Mouse (Mus musculus): Measurements from ENCODE around the gene Snd1. TPM values are rescaled to one million over a fixed set of nuclear protein-coding genes. Genes with fewer than 3 reads are reported as not detected.
A peak's percentile ranks its signal among the peaks of the same experiment; 100 is the strongest.
"Not testable (repeated sequence)": the region's sequence is repeated elsewhere in the genome, so short reads cannot be mapped to it uniquely, and the experiment has no call there.

Gene Snd1
- total RNA-seq, 2 experiments from 2014 or later, result 115 to 117 TPM

DNA sequence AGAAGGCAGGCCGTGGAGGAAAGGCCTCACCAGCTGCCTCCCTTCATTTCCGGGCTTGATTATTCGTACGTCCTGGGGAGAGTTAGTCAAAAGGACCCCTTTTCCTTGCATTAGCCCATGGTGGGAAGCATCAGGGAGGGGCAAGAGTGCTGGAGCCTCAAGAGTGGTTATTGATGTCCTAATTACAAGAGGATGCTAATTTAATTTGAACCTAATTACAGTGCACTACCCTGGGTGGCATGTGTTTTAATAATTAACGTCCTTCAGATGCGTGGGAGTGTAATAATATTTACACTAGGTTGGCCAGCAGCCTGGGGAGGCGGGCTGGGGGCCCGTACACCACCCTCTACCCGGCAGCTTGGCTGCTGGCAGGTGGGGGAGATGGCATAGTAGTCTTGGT, 416.5 kb downstream of the Snd1 start:
- DNase-seq (ENCODE audit: low spot score in 2 of 2), result no peak

DNA sequence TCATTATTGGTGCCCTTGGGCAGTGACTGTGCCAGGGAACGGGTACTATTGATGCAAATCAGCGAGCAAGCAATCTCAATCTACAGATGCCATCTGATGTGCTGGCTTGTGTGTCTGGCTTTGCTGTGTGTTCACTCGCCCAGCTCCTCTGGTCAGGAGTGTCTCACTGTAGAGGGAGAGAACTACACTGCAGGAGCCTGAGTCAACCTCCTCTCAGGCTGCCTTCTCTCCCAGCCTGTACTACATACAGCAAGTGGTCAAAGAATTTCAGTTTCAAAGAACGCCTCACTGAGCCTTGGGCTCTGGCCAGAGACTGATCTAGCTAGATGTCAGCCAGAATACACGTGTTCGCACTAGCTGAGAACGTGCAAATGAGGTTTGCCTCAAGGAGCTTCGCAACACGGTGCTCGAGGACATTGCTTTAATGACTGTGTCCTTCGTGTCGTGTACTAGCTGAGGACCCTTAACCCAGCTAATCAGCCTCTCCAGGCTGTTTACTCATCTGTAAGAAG, 420.1 kb downstream of the Snd1 start:
- DNase-seq (ENCODE audit: low spot score in 2 of 2), result no peak

DNA sequence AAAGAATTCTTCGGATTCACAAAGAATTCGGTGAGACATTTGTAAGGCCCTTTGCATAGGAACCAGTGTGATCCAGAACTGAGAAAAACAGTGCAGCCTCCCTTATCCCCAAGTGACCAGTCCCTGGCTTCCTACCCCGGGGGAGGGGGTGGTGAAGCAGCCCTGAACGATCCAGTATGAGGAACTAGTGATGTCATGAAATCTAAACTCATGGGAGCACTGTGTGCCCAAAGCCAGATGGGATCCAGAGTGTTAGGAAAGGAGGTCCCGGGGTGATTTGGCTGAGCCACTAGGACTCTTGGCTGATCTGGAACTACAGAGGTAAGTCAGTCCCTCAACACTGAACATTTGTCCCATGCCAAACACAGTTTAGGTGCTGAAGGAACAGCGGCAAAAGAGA, 420.8 kb downstream of the Snd1 start:
- DNase-seq (ENCODE audit: low spot score in 2 of 2), result no peak

DNA sequence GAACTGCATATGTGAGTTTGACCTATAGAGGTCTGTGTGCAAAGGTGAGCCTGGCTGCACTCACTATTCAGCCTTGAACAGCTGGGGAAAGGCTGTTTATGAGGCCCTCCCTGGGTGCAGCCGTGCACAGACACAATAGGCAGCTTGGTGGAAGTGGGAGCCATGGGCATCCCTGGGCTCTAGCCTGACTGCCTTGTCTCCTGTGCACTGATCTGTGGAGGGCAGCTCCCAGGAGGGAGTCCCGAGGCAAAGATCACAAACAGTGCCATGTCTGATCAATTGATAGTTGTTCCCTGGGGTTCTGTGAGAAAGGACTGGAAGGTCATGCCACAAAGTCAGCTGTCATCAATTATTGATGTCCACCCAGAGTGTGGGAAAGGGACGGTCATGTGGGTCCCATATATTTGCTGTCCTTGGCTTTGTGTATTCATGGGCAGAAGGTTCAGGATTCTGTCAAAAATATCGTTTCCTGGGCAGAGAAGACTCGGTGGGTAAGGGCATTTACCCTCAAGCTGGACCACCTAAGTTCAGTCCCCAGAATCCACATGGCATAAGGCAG, 421.9 kb downstream of the Snd1 start:
- DNase-seq (ENCODE audit: low spot score in 2 of 2), result no peak

DNA sequence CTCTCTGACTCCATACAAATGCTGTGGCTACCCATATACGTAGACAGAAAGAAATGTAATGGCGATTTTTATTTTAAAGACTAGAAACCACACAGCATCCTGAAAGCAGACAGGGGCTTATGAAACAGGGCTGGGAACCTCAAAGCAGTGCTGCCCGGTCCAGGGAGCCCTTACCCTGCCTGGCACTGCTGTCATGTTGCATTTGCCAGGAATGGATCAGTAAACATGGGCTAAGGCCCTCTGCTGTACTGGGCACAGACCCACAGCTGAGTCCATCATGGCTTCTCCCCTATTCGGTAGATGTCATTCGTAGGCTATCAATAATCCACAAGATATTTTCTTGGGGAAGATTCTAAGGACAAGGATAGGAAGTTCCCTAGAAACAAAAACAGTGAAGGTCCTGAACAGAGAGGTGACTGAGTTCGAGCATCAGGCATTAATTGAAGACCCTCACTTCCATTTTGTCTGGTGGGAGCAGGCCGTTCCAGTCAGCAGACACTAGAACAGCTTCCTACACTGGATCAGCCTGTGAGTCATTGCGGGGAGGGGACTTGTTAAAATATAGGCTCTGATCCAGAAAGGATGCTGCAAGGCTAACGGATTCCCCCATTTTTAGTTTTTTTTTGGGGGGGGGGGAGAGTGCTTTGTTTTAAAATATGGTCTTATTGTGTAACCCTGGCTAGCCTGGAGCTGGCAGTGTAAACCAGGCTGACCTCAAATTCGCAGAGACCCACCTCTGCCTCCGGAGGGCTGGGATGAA, 422.6 kb downstream of the Snd1 start:
- no peak for DNase-seq (ENCODE audit: low spot score in 2 of 2)

DNA sequence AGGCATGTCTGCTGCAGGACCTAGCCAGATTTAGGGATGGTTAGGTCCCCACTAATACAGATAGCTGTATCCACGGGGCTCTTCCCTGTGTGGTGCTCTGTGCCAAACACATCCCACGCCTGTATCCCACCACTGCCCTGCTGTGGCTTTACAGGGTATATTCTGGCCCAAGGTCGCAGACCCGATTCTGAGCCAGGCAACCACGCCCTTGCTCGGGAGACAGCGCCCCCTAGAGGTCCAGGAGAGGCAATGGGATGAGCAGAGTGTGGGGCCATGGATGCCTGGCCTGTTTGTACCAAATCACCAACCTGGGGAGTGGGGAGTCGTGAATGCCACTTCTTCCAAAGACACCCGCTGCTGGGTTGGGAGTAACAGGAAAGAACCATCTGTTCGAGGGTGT, 423.9 kb downstream of the Snd1 start:
- peak in 1 of 2 experiments; percentile 59 for DNase-seq (ENCODE audit: low spot score in 2 of 2)

DNA sequence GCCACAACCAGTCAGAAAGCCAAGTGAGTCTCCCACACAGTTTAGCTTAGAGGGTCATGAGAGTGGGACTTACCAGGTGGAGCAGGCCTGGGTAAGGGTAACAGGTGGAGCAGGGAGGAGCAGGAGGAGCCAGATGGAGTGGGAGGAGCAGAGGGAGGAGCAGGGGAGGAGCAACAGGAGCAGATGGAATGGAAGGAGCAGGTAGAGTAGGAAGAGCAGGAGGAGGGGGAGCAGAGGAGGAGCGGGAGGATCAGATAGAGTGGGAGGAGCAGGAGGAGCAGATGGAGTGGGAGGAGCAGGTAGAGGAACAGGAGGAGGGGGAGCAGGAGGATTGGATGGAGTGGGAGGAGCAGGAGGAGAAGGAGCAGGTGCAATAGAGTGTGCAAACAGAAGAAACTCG, 427.6 kb downstream of the Snd1 start:
- DNase-seq (ENCODE audit: low spot score in 2 of 2), result no peak

DNA sequence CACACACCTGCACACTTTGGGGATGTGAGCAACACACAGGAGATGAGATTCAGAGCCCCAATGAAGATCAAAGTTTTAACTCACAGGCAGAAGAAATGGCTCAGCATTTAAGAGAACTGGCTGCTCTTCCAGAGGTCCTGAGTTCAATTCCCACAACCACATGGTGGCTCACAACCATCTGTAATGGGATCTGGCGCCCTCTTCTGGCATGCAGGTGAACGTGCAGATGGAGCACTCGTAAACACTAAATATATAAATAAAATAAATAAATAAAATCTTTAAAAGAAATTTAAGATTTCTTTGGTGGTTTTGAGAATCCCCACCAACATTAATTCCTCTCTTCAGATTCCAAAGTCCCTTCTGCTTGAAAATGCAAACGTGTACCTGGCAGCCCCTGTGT, 429.5 kb downstream of the Snd1 start:
- no peak for DNase-seq (ENCODE audit: low spot score in 2 of 2)

DNA sequence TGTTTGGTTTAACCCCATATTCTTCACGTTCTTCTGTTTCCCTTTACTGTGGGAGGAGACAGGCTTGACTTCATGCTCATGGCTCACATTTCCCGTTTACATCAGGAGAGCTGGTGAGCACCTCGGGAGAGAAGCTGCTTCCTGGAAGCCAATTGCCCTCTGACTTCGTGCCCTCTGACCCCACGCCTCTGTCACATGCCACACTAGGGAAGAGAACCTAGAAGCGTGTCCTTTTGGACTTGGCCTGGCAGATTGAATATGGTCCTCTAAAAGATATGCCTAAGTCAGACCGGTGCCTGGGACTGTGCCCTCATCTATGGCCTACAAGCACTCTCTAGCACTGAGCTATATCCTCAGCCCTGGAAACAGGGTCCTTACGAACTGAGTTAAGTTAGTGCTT, 430.4 kb downstream of the Snd1 start:
- no peak for DNase-seq (ENCODE audit: low spot score in 2 of 2)

DNA sequence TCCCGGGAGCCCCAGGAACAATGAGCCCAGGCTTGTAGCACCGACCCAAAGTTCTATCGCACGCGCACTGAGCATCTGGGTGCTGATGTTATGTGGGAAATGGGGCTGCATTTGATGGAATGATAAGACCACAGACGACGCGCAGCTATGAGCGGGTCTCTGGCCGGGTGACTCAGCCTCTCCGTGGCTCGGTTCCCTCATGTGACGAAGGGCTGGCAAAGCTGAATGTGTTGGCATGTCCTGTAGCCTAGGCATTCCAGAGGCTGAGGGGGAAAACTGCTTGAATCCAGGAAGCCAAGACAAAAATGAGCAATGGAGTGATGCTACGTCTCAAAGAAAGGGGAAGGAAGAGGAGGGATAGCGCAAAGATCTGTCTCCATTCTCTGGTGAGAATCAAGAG, 434.9 kb downstream of the Snd1 start:
- DNase-seq (ENCODE audit: low spot score in 2 of 2), result no peak

DNA sequence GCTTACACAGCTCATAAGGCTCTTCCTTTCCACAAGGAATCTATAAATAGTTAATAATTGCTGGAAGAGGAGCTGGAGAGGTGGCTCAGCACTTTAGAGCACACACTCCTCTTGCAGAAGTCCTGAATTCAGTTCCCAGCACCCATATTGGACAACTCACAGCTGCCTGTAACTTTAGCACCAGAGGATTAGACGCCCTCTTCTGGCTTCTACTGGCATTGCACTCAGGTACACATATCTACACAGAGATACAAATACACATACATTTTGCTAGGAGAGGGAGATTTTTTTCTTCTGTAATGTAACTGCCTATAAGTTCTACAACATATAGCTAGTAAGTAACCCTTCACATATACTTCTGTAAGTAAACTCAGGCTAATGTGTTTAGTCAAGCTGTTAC, 440.0 kb downstream of the Snd1 start:
- DNase-seq (ENCODE audit: low spot score in 2 of 2), result no peak

DNA sequence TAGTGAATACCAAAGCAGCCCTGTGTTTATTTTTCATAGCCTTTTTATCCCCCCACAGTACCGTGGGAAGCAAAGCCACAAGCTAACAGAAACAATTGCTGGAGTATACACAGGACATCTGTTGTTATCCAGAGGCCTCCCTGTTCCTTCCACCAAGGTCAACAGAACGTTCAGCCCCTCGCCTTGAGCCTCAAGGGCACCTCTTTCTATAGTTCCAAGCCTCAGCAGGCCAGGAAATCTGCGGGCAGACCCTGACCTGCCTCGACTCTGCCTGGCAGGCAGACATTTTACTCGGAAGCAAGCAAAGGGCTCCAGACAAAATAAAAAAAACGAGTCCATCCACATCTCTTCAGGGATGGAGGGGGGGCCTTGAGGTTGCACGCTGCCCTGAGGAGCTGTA, 441.7 kb downstream of the Snd1 start:
- DNase-seq (ENCODE audit: low spot score in 2 of 2), result no peak

DNA sequence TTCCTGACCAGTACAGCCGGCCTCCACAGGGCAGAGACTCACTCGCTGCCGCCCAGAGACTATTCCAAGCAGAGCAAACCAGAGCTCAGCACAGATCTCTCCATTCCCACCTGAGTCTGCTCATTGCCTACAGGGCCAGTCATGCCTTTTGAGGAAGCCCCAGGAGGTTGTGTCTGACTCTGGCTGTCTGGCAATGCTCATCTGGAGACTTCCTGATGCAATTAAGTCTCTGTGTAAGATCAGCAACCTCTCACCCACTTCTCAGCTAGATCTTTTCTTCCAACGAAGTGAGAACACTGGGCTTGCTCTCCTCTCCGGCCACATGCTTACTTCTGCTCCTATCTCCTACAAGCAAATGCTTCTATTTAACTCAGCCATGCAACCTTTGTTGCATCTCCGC, 444.4 kb downstream of the Snd1 start:
- no peak for DNase-seq (ENCODE audit: low spot score in 2 of 2)

DNA sequence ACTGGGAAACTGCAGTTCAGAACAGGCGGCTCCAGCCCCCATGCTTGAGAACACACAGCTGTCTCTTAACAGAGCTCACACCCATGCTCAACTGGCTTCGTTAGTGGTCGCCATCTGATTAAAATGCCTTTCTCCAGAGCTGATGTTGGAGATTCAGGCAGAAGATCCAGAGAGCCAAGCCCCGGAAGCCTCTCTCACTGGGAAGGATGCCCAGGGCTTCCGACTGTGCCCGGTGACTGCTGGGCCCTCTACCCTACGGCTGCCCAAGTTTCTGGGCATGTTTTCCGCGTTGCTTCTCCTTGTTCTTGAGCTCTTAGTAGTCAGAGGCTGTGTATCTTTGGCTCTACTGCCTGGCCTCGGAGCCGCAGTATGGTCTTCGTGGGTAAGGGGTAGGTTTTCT, 447.4 kb downstream of the Snd1 start:
- DNase-seq (ENCODE audit: low spot score in 2 of 2), result no peak

DNA sequence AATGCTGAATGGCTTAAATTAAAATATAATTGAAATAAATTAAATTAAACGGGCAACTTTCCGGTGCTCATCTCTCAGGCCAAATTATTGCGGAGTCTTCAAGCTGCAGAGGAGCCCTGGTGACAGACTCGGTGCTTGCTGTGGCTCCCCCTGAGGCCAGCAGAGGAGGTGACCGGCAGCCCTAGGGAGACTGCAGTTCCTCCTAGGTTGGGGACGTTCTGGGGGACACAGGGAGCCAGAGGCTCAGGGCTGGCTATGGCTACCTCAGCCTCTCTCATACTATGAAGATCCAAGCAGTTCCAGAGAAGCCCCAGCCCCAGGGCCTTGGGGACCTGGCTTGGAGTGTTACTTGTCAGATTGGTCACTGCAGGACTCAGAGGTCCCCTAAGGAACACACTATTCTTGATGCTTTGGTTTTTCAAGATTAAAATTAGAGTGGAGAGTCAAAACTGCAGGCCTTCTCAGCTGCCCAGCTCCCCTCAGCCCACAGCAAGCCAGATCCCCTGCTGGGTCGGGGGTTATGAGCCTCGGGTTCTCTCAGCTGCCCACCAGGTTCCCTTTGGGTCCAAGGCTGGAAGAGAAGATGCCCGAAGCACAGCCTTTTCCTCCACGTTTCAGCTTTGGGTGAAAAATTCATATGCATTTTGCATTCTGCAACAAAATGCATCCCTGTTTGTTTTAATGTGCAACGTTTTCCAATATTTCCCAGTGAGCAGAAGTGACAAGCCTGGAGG, 448.3 kb downstream of the Snd1 start:
- DNase-seq (ENCODE audit: low spot score in 2 of 2), result no peak

DNA sequence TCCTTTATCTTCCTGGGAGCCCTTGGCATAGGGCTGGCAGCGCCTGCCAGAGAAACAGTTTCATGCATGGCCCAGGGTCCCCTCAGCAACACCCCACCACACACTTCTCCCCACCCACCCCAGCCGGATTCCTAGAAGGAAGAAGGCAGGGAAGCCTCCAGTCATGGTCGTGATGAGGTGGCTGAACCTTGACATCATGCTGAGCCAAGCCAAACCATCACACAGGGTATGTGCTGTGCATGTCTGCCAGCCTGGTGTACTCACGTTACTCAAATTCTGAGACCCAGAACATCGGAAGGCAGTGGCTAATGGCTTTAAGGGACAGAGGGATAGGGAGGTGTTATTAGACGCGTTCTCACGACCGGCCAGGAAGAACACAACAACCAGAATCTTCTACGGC, 448.9 kb downstream of the Snd1 start:
- DNase-seq (ENCODE audit: low spot score in 2 of 2), result no peak

DNA sequence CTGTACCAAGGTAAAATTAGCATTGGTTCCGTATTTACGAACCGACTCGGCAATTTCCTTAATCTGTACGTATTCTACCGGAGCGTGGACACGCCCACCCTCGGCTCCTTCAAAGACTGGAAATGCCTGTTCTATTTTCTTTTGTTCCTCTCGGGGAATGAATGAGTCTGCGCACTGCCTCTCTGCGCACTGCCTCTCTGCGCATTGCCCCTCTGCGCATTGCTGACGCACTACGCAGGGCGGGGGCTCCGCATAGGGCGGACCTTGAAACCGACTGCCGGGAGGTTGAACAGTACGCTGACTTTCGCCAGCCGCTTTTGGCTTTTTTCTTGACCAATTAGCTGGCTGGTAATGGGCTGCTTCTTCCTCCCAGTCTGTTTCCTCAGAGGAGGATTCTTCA, 453.0 kb downstream of the Snd1 start:
- not testable (repeated sequence) for DNase-seq (ENCODE audit: low spot score in 2 of 2)

DNA sequence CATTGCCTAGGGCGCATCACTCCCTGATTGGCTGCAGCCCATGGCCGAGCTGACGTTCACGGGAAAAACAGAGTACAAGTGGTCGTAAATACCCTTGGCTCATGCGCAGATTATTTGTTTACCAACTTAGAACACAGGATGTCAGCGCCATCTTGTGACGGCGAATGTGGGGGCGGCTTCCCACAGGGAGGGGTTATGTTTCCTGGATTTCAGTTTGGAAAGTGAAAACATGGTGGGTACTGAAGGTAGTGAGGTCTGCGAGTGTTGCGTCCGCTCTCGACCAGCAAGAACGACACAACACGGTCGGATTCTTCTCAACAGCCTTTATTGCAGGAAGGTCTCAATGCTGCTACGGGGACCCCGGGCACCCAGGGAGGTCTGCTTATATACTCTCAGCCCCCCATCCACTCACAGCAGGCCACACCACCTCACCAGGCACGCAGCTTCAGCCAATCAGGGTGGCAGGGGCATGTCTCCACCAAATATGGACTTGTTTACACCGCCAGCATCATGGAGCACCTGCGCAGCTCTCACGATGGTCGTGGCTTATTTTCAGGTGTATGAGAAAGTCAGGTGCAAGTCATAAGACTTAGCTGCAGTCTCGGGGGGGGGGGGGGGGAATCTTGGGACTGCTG, 454.3 kb downstream of the Snd1 start:
- not testable (repeated sequence) for DNase-seq (ENCODE audit: low spot score in 2 of 2)

DNA sequence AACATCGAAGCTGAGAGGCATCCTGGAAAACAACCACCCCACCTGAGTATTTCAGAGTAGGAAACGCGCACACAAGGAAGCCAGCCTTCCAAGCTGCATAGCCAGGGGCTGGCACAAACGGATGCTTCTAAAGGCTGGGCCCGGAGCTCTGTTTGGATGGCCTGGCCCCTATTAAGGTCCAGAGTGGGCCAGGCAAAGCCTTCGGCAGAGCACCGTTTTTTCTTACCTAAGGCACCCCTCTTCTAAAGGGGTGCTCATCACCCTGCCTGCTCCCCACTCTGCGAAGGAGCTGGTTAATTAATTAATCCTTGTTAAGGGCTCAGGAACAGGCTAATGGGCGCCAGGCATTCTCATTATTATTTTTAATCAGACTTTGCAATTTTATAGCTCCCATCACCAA, 456.3 kb downstream of the Snd1 start:
- no peak for DNase-seq (ENCODE audit: low spot score in 2 of 2)

DNA sequence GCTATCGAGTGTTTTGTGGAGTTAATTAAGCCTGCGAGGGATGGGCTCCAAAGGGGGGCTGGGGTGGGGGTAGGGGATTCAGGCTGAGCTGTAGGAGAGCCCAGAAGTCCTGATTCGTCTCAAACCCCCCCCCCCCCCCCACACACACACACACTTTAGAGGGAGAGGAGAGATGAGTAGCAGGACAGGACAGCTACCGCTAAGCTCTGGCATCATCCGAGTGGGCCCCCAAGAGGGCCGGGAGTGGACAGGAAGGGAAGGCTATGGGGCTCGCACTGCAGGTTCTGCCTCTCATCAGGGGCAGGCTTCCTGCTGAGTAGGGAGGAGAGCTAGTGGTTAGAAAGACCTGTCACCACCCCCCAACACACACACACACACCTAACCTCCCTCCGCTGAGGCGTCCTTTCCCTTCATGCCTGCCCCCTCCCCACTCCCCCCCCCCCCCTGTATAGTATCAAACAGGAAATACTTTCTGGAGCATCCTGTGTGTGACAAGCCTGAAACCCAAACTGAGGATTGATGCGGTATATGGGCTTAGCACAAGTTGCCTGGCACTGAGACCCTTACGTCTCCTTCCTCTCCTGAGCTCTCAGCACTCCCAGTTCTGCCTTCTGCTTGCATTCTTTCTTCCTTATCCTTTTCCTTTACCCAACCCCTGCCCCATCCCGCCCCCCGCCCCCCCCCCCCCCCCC, 456.8 kb downstream of the Snd1 start:
- no peak for DNase-seq (ENCODE audit: low spot score in 2 of 2)

DNA sequence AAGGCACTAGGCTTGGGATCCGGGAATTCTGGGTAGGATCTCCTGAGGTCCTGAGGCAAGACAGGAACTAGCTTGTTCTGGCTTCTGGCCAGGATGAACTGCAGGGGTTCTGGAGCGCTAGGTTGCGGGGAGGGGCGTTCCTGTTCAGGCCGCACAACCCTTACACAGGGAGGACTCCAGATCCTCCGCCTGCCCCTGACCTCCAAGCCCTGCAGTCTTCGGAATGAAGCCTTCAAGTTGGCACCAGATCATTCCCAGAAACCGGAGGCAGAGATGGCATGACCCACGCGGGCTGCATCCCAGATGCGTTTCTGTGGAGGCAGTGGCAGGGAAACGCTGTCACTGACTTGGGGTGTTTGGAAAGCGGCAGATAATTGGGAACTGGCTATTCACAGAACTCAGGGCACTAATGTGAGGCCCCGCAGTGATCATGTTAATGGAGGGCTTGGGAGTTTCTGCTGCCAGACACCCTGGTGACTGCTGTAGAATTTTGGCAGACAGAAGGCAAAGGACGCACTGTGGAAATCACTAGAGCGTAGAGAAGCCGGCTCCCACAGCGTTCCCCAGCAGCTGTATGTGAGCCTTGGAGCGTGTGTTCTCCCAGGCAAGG, 457.5 kb downstream of the Snd1 start:
- peak in 1 of 2 experiments; percentile 19 for DNase-seq (ENCODE audit: low spot score in 2 of 2)

All from layer of hippocampus, adult 18-20 months (tissue).